ENCODE assay signal across 16 mouse cellular contexts in genomic region chr10:39461909-39462308, GRCm38 (mm10).
DNase-seq lines count a peak whose midpoint lies in the region; ATAC-seq lines count a peak whose summit lies in the region.
"Had no signal": no experiment of that assay in that cellular context is flagged by ENCODE, and none has a peak within 500 bp of the region (broad histone marks: within the 10 kb centered on the region; RNA-seq: fewer than 3 reads in every experiment).

No protein-coding gene starts in this region.

- intact Hi-C loops in left cerebral cortex, postnatal 4 days (cut with DNase I): no loop called here

- no peaks in the 10 kb centered on the region for H3K27me3 ChIP-seq in embryonic facial prominence, embryonic 10.5 days (replicated peaks; ENCODE audit: low read depth, poor library complexity, severe bottlenecking)
- no peaks in the 10 kb centered on the region for H3K27me3 ChIP-seq in hindbrain, embryonic 10.5 days (ENCODE audit: insufficient read depth, poor library complexity, severe bottlenecking)
- H3K27me3 ChIP-seq in midbrain, embryonic 13.5 days: no peaks in the 10 kb centered on the region
- H3K27me3 ChIP-seq: embryonic facial prominence, embryonic 13.5 days; heart, embryonic 12.5 days; limb, embryonic 13.5 days had no signal

- H3K4me2 ChIP-seq in midbrain, embryonic 13.5 days (replicated peaks): no peak overlapping the region
- H3K4me2 ChIP-seq: embryonic facial prominence, embryonic 13.5 days; heart, embryonic 12.5 days; limb, embryonic 13.5 days had no signal

- H3K36me3 ChIP-seq in embryonic facial prominence, embryonic 10.5 days (replicated peaks): peaks cover 3% of the 10 kb centered on the region; the same call in 1 of the 2 replicates
- H3K36me3 ChIP-seq in hindbrain, embryonic 10.5 days: peaks cover 3% of the 10 kb centered on the region; the same call in 1 of the 2 replicates
- H3K36me3 ChIP-seq in midbrain, embryonic 13.5 days: no peaks in the 10 kb centered on the region
- H3K36me3 ChIP-seq: embryonic facial prominence, embryonic 13.5 days; heart, embryonic 12.5 days; limb, embryonic 13.5 days had no signal

- peak overlapping the region; percentile 48; the same call in 1 of the 2 replicates for H3K27ac ChIP-seq in embryonic facial prominence, embryonic 10.5 days (replicated peaks)
- peak overlapping the region; percentile 66 for H3K27ac ChIP-seq in hindbrain, embryonic 10.5 days
- peak overlapping the region; percentile 31 for H3K27ac ChIP-seq in midbrain, embryonic 13.5 days
- H3K27ac ChIP-seq: embryonic facial prominence, embryonic 13.5 days; limb, embryonic 13.5 days had no signal

- H3K9ac ChIP-seq in midbrain, embryonic 13.5 days (replicated peaks): no peak overlapping the region
- H3K9ac ChIP-seq: embryonic facial prominence, embryonic 13.5 days; heart, embryonic 12.5 days; limb, embryonic 13.5 days had no signal

- peaks cover 46% of the 10 kb centered on the region for H3K4me1 ChIP-seq in embryonic facial prominence, embryonic 10.5 days
- peaks cover 62% of the 10 kb centered on the region for H3K4me1 ChIP-seq in hindbrain, embryonic 10.5 days (replicated peaks)
- H3K4me1 ChIP-seq in midbrain, embryonic 13.5 days (replicated peaks): peaks cover 78% of the 10 kb centered on the region

- peak; percentile 7; the same call in 1 of the 2 replicates for ATAC-seq in midbrain, embryonic 13.5 days
- ATAC-seq: CD4-positive, CD25-positive, alpha-beta regulatory T cell, adult 4 months had no signal

- 66% methylated on average over 5 of the region's 5 CpGs for WGBS in embryonic facial prominence, embryonic 10.5 days
- WGBS in hindbrain, embryonic 10.5 days: 46% methylated on average over 5 of the region's 5 CpGs
- WGBS in midbrain, embryonic 13.5 days: 34% methylated on average over 5 of the region's 5 CpGs

- no peak overlapping the region for H3K4me3 ChIP-seq in embryonic facial prominence, embryonic 10.5 days
- H3K4me3 ChIP-seq in hindbrain, embryonic 10.5 days: no peak overlapping the region
- no peak overlapping the region for H3K4me3 ChIP-seq in midbrain, embryonic 13.5 days (replicated peaks)
- H3K4me3 ChIP-seq: embryonic facial prominence, embryonic 13.5 days; heart, embryonic 12.5 days; limb, embryonic 13.5 days had no signal

- no peaks in the 10 kb centered on the region for H3K9me3 ChIP-seq in embryonic facial prominence, embryonic 10.5 days
- H3K9me3 ChIP-seq in hindbrain, embryonic 10.5 days: no peaks in the 10 kb centered on the region
- H3K9me3 ChIP-seq in midbrain, embryonic 13.5 days: no peaks in the 10 kb centered on the region
- H3K9me3 ChIP-seq: embryonic facial prominence, embryonic 13.5 days; heart, embryonic 12.5 days; limb, embryonic 13.5 days had no signal

- DNase-seq in left cerebral cortex, postnatal 4 days: peak; percentile 27
- DNase-seq in left cerebral cortex, adult 11 months (ENCODE audit: low spot score): no peak
- peak; percentile 26 for DNase-seq in embryonic facial prominence, embryonic 10.5 days (ENCODE audit: low spot score)
- peak; percentile 28 for DNase-seq in hindbrain, embryonic 10.5 days (ENCODE audit: low spot score)
- DNase-seq in cerebellum, adult 9-11 months: no peak
- DNase-seq in gastrocnemius, postnatal 4 days (ENCODE audit: low spot score in 2 of 2): no peak
- DNase-seq in Muller cell, postnatal 12 days (ENCODE audit: inconsistent ontology term): no peak
- DNase-seq: cerebellum, adult 9-10 months; kidney, postnatal 25 days; layer of hippocampus, postnatal 36 days; lung, adult 2 months had no signal

Comparison
In these comparisons a context has a peak if more than half of its experiments do, and no peak if none do; other contexts are left out.
1. DNase-seq: peak in left cerebral cortex, postnatal 4 days (single experiment), embryonic facial prominence, embryonic 10.5 days (single experiment) and hindbrain, embryonic 10.5 days (single experiment); none in left cerebral cortex, adult 11 months (single experiment), cerebellum, adult 9-11 months (single experiment), gastrocnemius, postnatal 4 days (0 of 2) and Muller cell, postnatal 12 days (single experiment).
2. Peak in every context shown above with its lines, with median percentiles within 50 percentile points of each other: H3K27ac ChIP-seq.